Mouse (Mus musculus) ES-E14 (cell line): ENCODE data around the gene Phc3.

Experiments used
- CHD2 ChIP-seq: IDR thresholded peaks from 2 replicates; pipeline ENCODE4 v1.6.1; 2014; ENCODE audit warnings: mild to moderate bottlenecking, low read depth, low read length, inconsistent platforms
- HCFC1 ChIP-seq: IDR thresholded peaks from 2 replicates; pipeline ENCODE4 v1.6.1; 2012; ENCODE audit warnings: low read length, inconsistent platforms, borderline replicate concordance; ENCODE audit not compliant: insufficient read depth
- MAFK ChIP-seq: IDR thresholded peaks from 2 replicates; pipeline ENCODE4 v1.6.1; 2014; ENCODE audit warnings: mild to moderate bottlenecking, low read depth, low read length, inconsistent platforms; ENCODE audit not compliant: insufficient read depth
- ZC3H11A ChIP-seq: IDR thresholded peaks from 2 replicates; pipeline ENCODE4 v1.6.1; 2012; ENCODE audit warnings: low read depth, mild to moderate bottlenecking, inconsistent platforms, low read length, borderline replicate concordance

DNA sequence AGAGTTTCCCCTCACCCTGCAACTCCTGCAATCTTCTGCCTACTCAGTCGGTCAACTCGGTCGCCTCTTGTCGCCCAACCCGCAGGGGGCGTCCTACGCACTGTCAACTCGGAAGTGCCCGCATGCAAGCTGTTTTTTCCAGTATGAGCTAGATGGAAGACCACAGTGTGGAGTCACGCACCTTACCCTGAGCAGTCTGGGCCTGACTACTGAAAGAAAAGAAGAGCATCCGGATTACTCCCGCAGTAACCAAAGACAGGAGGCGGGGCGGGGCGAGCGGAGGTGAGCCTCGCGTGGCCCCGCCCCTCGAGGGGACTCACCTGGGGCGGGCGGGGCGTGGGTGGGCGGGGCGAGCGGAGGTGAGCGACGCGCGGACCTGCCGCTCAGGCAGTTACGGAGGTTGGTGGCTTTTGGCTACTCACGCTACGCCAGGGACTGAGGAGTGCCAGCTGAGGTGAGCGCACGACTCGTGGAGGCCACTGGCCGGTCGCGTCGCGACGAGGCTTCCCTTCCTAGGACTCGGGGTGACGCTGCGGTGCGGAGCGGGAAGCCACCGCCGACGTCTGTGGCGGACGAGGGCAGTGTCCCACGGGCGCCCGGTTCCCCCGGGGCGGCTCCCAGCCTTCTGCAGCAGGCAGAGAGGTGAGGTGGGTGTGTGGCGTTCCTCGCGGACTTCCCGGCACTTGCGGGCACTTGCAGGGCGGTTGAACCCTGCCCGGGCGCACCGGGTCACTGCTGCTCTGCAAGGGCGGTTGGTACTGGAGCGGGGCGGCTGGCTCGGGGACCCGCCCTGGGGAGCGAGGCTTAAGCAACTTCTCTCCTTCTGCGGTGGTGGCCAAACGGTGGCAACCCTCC, 113.4 kb downstream of the Phc3 start, which contains the start of gene Gpr160:
- TF ChIP-seq HCFC1 (no peak; the same call in 1 of the 2 replicates), MAFK (no peak), ZC3H11A (no peak), CHD2 (no peak)
